Mouse (Mus musculus) right cerebral cortex, postnatal 36 days (tissue): Measurements from ENCODE around the gene Prkcb.

Experiments used
- DNase-seq, 2 experiments: peaks; one replicate each; pipeline ENCODE4 v3.0.0; 2022; ENCODE audit warnings: low spot score in 2 of 2, mixed read lengths in 1 of 2

Gene Prkcb

GRCm38 (mm10) chr7:122465823-122466549, 177.4 kb downstream of the Prkcb start:
- DNase-seq: no peak

- no peak for DNase-seq
Observed at GRCm38 (mm10) chr7:122466722-122467121, 178.2 kb downstream of the Prkcb start.

- DNase-seq: no peak
Observed at GRCm38 (mm10) chr7:122467831-122468230, 179.3 kb downstream of the Prkcb start.

- DNase-seq: peak; percentile 42 to 51
Observed at GRCm38 (mm10) chr7:122470370-122471280, 182.1 kb downstream of the Prkcb start.

- no peak for DNase-seq
Observed at GRCm38 (mm10) chr7:122472223-122472622, 183.7 kb downstream of the Prkcb start.

- no peak for DNase-seq
Observed at GRCm38 (mm10) chr7:122475038-122475437, 186.5 kb downstream of the Prkcb start.

GRCm38 (mm10) chr7:122476697-122477096, 188.1 kb downstream of the Prkcb start:
- no peak for DNase-seq

- no peak for DNase-seq
Observed at GRCm38 (mm10) chr7:122477118-122477517, 188.6 kb downstream of the Prkcb start.

- no peak for DNase-seq
Observed at GRCm38 (mm10) chr7:122477566-122478564, 189.3 kb downstream of the Prkcb start.

- DNase-seq: no peak
Observed at GRCm38 (mm10) chr7:122483949-122484348, 195.4 kb downstream of the Prkcb start.

GRCm38 (mm10) chr7:122487929-122488571, 199.5 kb downstream of the Prkcb start:
- DNase-seq: no peak

- no peak for DNase-seq
Observed at GRCm38 (mm10) chr7:122492041-122492440, 203.5 kb downstream of the Prkcb start.

GRCm38 (mm10) chr7:122492936-122493335, 204.4 kb downstream of the Prkcb start:
- DNase-seq: no peak

GRCm38 (mm10) chr7:122494088-122494487, 205.5 kb downstream of the Prkcb start:
- no peak for DNase-seq

GRCm38 (mm10) chr7:122497516-122497915, 209.0 kb downstream of the Prkcb start:
- no peak for DNase-seq

GRCm38 (mm10) chr7:122498461-122498860, 209.9 kb downstream of the Prkcb start:
- DNase-seq: no peak

GRCm38 (mm10) chr7:122499743-122500597, 211.4 kb downstream of the Prkcb start:
- DNase-seq: no peak

- no peak for DNase-seq
Observed at GRCm38 (mm10) chr7:122506467-122506866, 217.9 kb downstream of the Prkcb start.

- no peak for DNase-seq
Observed at GRCm38 (mm10) chr7:122509903-122510302, 221.4 kb downstream of the Prkcb start.

GRCm38 (mm10) chr7:122512430-122512966, 223.9 kb downstream of the Prkcb start:
- DNase-seq: peak in 1 of 2 experiments; percentile 5
